Mouse (Mus musculus): ENCODE measurements around the gene Ubp1. TPM values are rescaled to one million over a fixed set of nuclear protein-coding genes. Genes with fewer than 3 reads are reported as not detected.

Ubp1 gene
- total and polyA plus RNA-seq, 3 experiments, result 25.7 to 33.9 (median 26.0) TPM

DNA sequence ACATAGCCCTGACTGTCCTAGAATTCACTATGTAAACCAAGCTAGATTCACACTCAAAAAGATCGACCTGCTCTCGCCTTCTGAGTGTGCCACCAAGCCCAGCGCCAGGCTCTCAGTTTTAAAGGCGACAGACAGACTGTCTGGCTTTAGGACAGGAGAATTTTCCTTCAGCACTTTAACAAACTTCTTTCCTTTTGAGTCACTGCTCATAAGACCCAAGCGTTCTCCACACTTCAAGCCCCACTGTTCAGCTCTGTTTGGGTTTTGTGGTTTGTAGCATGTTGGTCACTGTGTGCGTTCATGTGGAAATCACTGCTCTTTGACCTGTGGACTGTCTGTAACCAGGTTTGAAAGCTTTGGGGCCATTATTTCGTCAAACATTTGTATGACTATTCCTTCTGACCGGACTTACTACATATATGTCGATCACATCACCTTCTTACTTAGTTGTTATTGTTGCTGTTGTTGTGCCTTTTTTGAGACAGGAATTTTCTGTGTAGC is 77.2 kb downstream of the Ubp1 start:
- intact Hi-C loops (cut with DNase I), result no loop called here
- Histone ChIP-seq H3K79me2 (replicated peaks; ENCODE audit: control insufficient read depth, insufficient read depth, low read length) (no peaks in the 10 kb centered on the region), H3K9ac (ENCODE audit: low read depth, low read length) (no peak overlapping the region), H3K27me3 (ENCODE audit: control insufficient read depth, insufficient read depth, low read length) (no peaks in the 10 kb centered on the region), H3K27ac (no peak overlapping the region), H3K36me3 (ENCODE audit: control insufficient read depth, insufficient read depth, low read length) (no peaks in the 10 kb centered on the region), H3K4me3 (no peak overlapping the region), H3K4me1 (ENCODE audit: control insufficient read depth, insufficient read depth, low read length) (no peaks in the 10 kb centered on the region)
- 93% methylated on average over 9 of the region's 9 CpGs for WGBS
- DNase-seq, result no peak
- TF ChIP-seq POLR2A (IDR thresholded peaks at IDR 0.05; ENCODE audit: insufficient read depth, low read depth, low read length), result no peak
- TF ChIP-seq CTCF (IDR thresholded peaks at IDR 0.05), result no peak
- no peak for TF ChIP-seq EP300 (IDR thresholded peaks at IDR 0.05; ENCODE audit: insufficient read depth, low read depth, low read length)

DNA sequence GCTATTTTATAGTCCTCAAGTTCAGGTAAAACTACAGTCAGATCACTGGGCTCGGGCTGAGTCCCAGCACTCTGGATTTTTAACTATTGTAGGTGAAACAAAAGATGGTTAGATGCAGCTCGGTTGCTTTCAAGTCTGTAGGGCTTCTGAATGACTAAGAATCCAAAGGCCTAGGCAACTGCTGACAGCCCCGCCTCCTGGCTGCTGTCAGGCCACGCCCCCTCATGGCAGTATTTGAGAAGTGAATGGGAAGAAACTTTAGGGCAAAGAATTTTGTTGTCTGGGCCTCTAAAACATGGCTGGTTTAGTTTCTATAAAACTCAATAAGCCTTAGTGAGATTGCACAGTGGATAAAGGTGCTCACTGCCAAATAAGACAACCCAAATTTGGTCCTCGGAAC is 78.8 kb downstream of the Ubp1 start:
- DNase-seq, result no peak
- H3K9ac ChIP-seq (ENCODE audit: low read depth, low read length), result no peak overlapping the region
- no peaks in the 10 kb centered on the region for H3K4me1 ChIP-seq (ENCODE audit: control insufficient read depth, insufficient read depth, low read length)
- no peaks in the 10 kb centered on the region for H3K36me3 ChIP-seq (ENCODE audit: control insufficient read depth, insufficient read depth, low read length)
- WGBS, result 58% methylated on average over 5 of the region's 5 CpGs
- H3K27me3 ChIP-seq (ENCODE audit: control insufficient read depth, insufficient read depth, low read length), result no peaks in the 10 kb centered on the region
- intact Hi-C loops (cut with DNase I), result no loop called here
- H3K4me3 ChIP-seq, result no peak overlapping the region
- H3K27ac ChIP-seq, result no peak overlapping the region
- no peak for TF ChIP-seq EP300 (IDR thresholded peaks at IDR 0.05; ENCODE audit: insufficient read depth, low read depth, low read length)
- TF ChIP-seq CTCF (IDR thresholded peaks at IDR 0.05), result no peak
- TF ChIP-seq POLR2A (IDR thresholded peaks at IDR 0.05; ENCODE audit: insufficient read depth, low read depth, low read length), result no peak
- no peaks in the 10 kb centered on the region for H3K79me2 ChIP-seq (replicated peaks; ENCODE audit: control insufficient read depth, insufficient read depth, low read length)

DNA sequence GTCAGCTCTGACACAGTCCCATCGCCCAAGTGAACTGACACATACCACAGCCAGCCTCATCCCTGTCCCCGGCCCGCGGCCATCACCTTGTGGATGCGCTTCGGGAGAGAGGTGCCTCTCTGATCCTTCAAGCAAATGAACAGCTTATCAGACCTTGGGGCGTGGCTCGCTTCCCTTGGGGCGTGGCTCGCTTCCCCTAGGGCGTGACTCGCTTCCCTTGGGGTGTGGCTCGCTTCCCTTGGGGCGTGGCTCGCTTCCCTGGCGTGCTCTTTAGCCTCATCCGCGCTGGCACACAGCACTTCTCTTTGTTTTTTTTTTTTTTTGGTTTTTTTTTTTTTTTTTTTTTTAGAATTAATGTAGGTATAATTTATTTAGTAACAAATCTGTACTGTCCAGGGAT is 80.5 kb downstream of the Ubp1 start:
- no peak for DNase-seq
- Histone ChIP-seq H3K4me1 (ENCODE audit: control insufficient read depth, insufficient read depth, low read length) (no peaks in the 10 kb centered on the region), H3K27me3 (ENCODE audit: control insufficient read depth, insufficient read depth, low read length) (no peaks in the 10 kb centered on the region), H3K9ac (ENCODE audit: low read depth, low read length) (no peak overlapping the region), H3K27ac (no peak overlapping the region), H3K79me2 (replicated peaks; ENCODE audit: control insufficient read depth, insufficient read depth, low read length) (no peaks in the 10 kb centered on the region), H3K36me3 (ENCODE audit: control insufficient read depth, insufficient read depth, low read length) (no peaks in the 10 kb centered on the region), H3K4me3 (no peak overlapping the region)
- TF ChIP-seq EP300 (IDR thresholded peaks at IDR 0.05; ENCODE audit: insufficient read depth, low read depth, low read length) (no peak), CTCF (IDR thresholded peaks at IDR 0.05) (no peak), POLR2A (IDR thresholded peaks at IDR 0.05; ENCODE audit: insufficient read depth, low read depth, low read length) (no peak)
- WGBS, result 59% methylated on average over 18 of the region's 18 CpGs
- intact Hi-C loops (cut with DNase I), result no loop called here

DNA sequence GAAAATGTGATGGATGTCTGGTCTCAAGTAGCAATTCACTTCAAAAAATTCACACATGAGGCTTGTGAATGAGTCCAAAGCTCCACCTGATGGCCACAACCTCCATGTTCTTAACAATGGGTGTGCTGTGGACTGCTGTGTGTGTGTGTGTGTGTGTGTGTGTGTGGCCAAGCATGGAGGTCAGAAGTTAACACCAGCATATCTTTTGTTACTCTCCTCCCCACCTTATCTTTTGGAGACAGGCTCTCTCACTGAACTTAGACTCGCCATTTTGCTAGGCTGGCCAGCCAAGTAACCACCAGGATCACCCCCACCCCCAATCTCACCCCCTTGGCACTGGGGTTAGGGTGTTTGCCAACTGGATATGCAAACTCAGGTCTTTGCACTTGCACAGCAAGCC is 83.3 kb downstream of the Ubp1 start:
- WGBS, result 59% methylated on average over 1 of the region's 1 CpGs
- Histone ChIP-seq H3K27me3 (ENCODE audit: control insufficient read depth, insufficient read depth, low read length) (no peaks in the 10 kb centered on the region), H3K4me1 (ENCODE audit: control insufficient read depth, insufficient read depth, low read length) (no peaks in the 10 kb centered on the region), H3K4me3 (no peak overlapping the region), H3K36me3 (ENCODE audit: control insufficient read depth, insufficient read depth, low read length) (no peaks in the 10 kb centered on the region), H3K79me2 (replicated peaks; ENCODE audit: control insufficient read depth, insufficient read depth, low read length) (no peaks in the 10 kb centered on the region), H3K9ac (ENCODE audit: low read depth, low read length) (no peak overlapping the region), H3K27ac (no peak overlapping the region)
- TF ChIP-seq EP300 (IDR thresholded peaks at IDR 0.05; ENCODE audit: insufficient read depth, low read depth, low read length) (no peak), CTCF (IDR thresholded peaks at IDR 0.05) (no peak), POLR2A (IDR thresholded peaks at IDR 0.05; ENCODE audit: insufficient read depth, low read depth, low read length) (no peak)
- no peak for DNase-seq
- intact Hi-C loops (cut with DNase I), result no loop called here

DNA sequence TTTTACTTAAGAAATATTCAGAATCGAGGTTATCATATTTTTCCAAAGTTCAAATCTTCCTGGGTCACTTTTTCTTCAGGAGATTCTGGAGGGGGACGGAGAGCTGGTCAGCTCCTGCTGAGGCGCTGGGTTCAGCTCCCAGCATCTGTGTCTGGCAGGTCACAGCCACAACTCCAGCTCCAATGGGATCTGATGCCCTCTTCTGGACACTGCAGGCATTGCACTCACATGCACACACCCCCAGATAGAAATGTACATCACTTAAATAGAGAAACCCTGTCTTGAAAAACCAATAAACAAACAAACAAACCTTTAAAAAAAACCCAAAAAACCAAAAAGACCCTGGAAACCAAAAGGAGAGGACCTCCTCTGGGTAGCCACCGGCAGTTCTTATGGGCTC is 85.0 kb downstream of the Ubp1 start:
- Histone ChIP-seq H3K27me3 (ENCODE audit: control insufficient read depth, insufficient read depth, low read length) (no peaks in the 10 kb centered on the region), H3K4me3 (no peak overlapping the region), H3K9ac (ENCODE audit: low read depth, low read length) (no peak overlapping the region), H3K4me1 (ENCODE audit: control insufficient read depth, insufficient read depth, low read length) (no peaks in the 10 kb centered on the region), H3K79me2 (replicated peaks; ENCODE audit: control insufficient read depth, insufficient read depth, low read length) (no peaks in the 10 kb centered on the region), H3K27ac (no peak overlapping the region), H3K36me3 (ENCODE audit: control insufficient read depth, insufficient read depth, low read length) (no peaks in the 10 kb centered on the region)
- DNase-seq, result no peak
- 89% methylated on average over 4 of the region's 4 CpGs for WGBS
- intact Hi-C loops (cut with DNase I), result no loop called here
- TF ChIP-seq CTCF (IDR thresholded peaks at IDR 0.05) (peak; percentile 38), POLR2A (IDR thresholded peaks at IDR 0.05; ENCODE audit: insufficient read depth, low read depth, low read length) (no peak)

DNA sequence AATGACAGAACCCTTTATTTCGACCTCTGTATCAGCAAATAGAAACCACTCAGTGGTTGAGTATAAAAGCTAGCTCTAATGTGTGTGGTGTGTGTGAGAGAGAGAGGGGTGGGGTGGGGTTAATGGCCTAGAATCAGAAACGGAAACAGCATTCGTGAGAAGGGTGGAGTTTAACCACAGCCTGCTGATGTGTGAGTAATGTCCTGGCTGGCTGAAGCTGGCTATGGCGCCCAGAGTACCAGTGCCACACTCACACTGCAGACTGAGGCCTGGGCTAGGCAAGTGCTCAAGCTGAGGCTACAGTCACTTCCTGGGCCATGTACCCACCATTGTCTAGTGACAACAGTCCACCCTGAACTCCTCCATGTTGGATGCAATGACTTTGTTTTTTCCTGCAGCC is 85.7 kb downstream of the Ubp1 start:
- no peak overlapping the region for H3K9ac ChIP-seq (ENCODE audit: low read depth, low read length)
- H3K27me3 ChIP-seq (ENCODE audit: control insufficient read depth, insufficient read depth, low read length), result no peaks in the 10 kb centered on the region
- WGBS, result 55% methylated on average over 4 of the region's 4 CpGs
- no peaks in the 10 kb centered on the region for H3K36me3 ChIP-seq (ENCODE audit: control insufficient read depth, insufficient read depth, low read length)
- intact Hi-C loops (cut with DNase I), result no loop called here
- H3K27ac ChIP-seq, result no peak overlapping the region
- no peak overlapping the region for H3K4me3 ChIP-seq
- DNase-seq, result no peak
- H3K79me2 ChIP-seq (replicated peaks; ENCODE audit: control insufficient read depth, insufficient read depth, low read length), result no peaks in the 10 kb centered on the region
- no peaks in the 10 kb centered on the region for H3K4me1 ChIP-seq (ENCODE audit: control insufficient read depth, insufficient read depth, low read length)
- TF ChIP-seq EP300 (IDR thresholded peaks at IDR 0.05; ENCODE audit: insufficient read depth, low read depth, low read length) (no peak), POLR2A (IDR thresholded peaks at IDR 0.05; ENCODE audit: insufficient read depth, low read depth, low read length) (no peak), CTCF (IDR thresholded peaks at IDR 0.05) (no peak)
